Mouse (Mus musculus): ENCODE results near the gene Ces3a.
"Not testable (repeated sequence)": the region's sequence is repeated elsewhere in the genome, so short reads cannot be mapped to it uniquely, and the experiment has no call there.

Gene Ces3a

DNA sequence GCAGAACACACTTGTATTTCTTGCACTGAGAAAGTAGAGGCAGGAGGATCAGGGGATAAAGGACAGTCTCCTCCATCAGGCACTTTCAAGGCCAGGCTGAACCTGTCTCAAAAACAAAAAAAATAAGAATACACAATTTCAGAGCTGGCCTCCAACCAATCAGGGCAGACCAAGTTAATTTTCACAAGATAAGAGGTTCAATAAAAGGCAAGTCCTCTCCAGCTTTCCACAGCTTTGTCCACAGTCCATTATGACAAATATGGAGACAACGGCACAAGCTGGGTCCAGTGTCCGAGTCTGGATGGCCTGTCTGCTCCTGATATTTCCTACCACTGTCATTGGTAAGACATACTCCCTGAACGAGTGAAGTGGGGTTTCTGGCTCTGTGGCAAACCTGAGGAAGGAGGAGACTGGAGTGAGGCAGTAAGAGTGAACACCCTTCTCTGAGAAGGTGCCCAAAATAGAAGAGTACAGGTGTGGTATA lies at the start of gene Ces3a:
TSS of gene Ces3a (plus strand) at position 231 of the 484 bp plus-strand sequence.
- DNase-seq = no peak

DNA sequence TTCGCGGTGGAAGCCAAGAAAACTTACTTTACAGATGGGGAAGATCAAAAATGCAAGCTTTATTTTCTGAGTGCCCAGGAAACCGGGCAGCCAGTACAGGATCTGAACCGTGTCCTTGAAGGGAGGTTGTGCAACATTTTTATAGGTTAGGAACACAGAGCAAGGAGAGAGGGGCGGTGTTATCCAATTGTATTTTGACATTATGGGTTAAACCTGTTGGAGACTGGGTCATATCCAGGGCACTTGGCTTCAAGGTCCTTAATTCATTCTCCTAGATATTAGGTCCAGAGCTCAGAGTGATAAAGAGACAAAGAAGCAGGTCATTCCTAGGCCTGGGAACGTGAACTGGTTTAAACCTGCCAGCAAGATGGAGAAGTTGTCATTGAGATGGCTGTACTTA lies 49.2 kb upstream of the Ces3a start:
- no peak for DNase-seq

DNA sequence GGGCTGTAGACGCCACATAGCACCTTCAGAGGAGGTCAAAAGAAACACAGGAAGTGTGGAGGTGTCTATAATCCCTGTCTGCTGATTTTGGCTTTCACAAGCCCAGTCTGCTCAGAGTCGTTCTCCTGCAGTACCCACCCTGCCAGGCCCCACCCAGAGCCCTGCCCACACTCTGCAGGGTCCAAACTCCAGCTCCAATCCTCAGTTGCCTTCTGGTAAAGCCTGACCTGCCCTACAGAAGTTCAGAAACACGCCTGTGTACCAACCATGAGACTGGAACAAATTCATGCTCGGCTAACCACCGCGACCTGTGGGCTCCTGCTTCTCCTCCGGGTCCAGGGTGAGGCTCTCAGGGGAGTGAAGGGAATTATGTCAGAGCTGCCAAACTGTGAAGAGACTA lies 47.8 kb upstream of the Ces3a start, which contains the start of gene Ces2h:
TSS of gene Ces2h (plus strand) at position 268 of the 400 bp plus-strand sequence.
- DNase-seq = no peak

DNA sequence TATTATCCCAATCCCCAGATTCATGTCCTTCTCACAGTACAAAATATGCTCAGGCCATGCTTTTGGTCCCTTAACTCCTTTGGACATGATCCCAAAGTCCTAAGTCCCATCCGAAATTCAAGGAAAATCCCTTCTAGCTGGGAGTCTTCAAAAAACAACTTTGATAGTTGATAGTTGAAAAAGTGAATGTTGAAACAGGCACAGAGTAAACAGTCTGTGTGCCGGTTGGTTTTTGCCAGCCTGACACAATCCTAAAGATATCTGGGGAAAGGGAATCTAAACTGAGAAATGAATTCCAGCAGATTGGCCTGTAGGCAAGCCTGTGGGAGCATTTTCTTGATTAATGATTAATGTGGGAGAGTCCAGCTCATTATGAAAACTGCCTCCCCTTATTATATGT lies 38.4 kb upstream of the Ces3a start:
- no peak for DNase-seq

DNA sequence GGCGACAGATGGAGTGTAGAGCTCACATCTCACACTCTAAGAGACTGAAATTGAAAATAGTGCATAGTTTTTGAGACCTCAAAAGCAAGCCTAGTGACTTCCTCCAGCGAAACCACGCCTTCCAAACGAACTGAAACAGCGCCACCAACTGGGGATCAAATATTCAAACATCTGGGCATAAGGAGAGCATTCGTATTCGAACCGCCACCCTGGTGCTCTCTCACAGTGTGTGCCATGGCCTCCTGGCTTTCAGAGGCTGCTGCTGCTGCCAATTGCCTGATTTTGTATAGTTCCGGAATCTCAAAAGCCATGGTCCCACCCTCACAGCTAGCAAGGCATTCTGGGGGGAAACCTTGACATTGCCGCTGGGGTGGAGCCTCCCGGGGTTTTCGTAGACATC lies 37.3 kb upstream of the Ces3a start:
- no peak for DNase-seq

DNA sequence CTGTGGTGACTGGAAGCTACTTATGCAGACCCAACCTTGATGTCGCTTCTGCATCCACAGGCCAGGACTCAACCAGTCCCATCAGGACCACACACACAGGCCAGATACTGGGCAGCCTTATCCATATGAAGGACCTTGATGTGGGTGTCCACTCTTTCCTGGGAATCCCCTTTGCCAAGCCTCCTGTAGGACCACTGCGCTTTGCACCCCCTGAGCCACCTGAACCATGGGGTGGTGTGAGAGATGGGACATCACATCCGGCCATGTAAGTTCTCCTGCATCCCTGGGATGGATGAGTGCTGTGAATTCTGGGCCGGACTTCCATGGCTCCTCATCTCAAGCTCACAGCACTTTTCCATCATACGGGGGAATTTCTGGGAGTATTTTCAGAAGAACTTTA lies 34.0 kb upstream of the Ces3a start:
- DNase-seq = no peak

DNA sequence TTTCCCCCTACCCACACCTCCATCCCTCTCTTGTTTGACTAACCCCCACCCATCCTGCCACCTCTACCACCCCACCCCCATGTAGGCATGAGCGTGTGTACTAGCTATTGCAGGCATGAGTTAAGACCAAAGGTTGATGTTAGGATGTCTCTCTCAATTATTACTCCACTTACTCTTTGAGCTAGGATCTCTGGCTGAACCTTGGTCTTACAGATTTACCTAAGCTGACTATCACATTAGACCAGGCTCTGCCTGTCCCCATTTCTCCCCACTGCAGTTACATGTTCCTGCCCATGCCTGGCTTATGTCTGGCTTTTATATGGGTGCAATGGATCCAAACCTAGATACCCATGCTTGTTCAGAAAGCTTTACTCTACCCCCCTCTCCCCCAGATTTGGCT lies 26.4 kb upstream of the Ces3a start:
- no peak for DNase-seq

DNA sequence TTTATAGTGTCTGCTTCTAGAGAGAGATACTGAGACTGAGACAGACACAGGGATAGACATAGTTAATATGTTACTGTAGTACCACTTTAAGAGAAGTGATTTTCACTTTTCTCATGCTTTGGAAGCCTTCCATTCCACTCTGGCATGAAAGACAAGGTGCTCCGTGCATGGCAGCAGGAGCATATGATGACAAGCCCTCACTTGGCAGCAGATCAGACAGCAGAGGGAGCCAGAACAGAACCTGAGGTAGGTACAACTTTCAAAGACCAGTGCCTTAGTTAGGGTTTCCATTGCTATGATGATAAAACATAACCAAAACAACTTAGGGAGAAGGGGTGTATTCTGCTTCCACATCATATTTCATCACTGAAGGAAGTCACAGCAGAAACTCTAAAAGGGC lies 25.3 kb upstream of the Ces3a start:
- peak; percentile 7 for DNase-seq

DNA sequence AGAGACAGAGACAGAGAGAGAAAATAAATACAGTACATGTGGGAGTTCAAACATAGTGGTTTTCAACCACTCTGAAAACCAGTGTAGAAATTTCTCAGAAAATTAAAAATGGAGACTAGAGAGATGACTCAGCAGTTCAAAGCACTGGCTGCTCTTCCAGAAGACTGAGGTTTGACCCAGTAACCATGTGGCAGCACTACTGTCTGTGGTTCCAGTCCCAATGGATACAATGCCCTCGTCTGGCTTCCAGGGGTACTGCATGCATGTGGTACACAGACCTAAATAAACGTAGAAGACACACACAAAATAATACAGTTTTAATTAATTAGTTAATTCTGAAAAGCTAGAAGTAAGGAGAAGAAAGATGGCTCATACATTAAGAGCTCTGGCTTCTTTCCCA lies 23.4 kb upstream of the Ces3a start:
- DNase-seq = no peak

DNA sequence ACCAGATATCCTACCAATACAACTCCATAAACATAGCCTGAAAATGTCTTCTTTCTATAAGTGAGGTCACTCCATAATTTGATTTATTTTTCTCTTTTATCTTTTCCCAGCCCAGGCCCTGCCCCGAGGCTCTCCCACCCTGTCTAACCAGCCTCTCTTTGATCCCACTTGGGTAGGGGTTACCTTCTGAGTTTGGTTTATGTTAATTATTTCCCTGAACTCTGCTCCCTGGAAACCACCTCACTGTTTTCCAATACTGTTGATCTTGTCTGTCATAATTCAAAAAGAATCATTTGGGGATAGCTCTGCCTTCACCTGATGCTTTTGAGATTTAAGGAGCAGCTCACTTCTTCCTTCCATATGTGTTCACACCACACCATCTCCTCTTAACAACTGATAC lies 4.9 kb upstream of the Ces3a start:
- DNase-seq = no peak

DNA sequence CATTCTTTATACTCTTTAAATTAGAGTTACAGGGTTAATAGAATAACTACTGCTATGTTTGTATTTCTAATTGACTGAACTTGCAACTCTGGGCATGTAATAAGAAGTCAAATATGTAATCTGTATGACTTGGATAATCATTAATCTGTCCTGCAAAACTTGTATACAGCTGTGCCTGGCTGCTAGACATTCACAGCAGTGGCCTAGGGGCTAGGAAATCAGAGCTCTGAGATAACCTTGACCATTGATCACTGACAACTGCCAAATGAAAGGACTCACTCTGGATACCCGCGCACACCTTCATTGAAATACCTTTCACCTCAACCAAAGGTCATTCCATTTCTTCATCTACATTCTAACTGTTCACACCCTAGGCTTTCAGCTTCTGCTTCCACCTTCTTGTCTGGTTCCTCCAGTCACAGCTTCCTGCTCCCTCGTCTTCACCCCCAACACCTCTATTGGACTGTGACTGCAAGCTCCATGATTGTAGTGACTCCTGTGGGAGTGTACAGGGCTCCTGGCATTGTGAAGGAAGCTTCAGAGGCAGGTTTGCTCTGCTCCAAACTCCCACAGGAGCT lies 2.5 kb upstream of the Ces3a start:
- DNase-seq = no peak

DNA sequence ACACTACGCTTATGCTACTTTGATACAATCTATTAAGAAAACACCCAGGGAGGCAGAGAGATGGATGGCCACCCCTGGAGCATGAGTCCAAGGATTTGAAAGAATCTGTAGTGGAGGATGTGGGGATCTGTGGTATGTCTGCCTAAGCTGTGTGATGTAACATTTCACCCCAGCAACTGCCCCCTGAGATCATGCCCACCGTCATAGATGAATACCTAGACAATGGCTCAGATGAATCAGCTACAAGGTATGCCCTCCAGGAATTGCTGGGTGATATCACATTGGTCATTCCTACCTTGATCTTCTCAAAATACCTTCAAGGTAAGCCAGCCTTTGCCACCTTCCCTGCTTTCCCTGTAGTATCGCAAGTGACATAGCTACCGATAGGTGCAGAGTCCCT lies 7.8 kb downstream of the Ces3a start:
- no peak for DNase-seq

DNA sequence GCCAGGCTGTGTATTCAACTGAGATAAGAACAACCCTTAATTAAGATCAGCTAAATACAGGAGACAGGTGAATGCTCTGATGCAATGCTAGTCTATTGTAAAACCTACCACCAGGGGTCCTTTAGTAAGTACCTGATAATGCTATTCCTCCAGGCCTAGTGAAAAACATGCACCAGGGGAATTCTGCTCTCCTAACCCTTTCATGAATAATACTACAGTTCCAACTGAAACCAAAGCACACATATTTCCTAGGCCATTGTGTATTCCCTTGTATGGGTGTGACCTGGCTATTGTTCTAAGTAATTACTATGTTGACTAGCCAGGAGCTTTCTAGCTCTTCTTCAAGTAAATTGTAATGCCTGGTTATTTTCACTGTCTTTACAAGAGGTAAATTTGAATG lies 11.7 kb downstream of the Ces3a start:
- DNase-seq = no peak

DNA sequence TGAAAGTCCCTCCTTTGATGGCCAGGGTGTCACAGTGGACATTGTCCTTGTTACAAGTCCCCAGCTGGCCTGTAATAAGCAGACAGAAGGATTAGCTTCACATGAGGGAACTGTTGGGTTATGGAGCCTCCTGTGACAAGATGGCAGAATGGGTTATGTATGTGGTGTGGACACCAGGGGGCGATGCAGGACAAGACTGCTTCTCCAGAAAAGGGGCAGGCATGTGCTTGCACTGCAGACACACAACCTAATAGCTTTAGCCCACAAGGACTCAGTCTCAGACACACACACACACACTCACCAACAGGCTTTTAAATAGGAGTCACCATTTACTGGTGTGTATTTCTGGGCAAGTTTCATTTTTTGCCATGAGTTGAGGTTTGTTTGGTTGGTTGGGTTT lies 18.4 kb downstream of the Ces3a start:
- peak; percentile 9 to 12 for DNase-seq

DNA sequence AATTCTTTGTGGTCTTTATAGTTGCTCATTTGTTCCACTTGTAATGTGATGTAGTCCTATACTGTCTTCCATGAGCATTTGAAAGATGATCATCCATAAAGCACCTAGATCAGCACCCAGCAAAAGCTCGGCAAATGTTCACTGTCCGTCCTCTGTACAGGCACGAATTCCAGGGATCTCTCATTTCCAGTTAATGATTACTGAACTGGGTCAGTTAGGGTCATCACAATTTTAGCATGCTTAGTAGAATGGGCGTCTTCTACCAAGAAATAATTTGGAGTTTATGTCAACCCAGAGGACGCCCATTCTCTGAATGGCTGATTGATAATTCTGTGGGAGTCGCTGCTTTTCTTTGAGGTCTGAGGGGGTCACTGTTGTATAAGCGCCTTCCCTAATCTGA lies 19.5 kb downstream of the Ces3a start:
- not testable (repeated sequence) for DNase-seq

DNA sequence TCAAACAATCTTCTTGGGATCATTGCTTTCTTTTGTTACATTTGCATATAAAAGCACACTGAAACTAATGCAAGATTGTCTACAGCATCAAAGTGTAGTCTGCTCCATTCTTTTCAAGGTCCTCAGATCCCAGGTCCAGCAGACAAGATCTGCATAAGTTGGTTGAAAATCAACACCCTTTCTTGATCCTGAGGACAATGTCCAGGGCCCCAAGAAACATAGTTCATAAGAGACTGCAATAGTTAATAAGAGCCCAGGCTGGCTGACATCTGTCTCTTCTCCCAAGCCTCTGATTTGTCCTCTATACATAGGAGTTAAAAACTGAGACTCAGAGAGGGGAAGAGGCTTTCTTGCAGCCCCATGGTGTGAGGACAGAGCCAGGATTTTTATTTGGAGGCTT lies 20.6 kb downstream of the Ces3a start:
- no peak for DNase-seq

DNA sequence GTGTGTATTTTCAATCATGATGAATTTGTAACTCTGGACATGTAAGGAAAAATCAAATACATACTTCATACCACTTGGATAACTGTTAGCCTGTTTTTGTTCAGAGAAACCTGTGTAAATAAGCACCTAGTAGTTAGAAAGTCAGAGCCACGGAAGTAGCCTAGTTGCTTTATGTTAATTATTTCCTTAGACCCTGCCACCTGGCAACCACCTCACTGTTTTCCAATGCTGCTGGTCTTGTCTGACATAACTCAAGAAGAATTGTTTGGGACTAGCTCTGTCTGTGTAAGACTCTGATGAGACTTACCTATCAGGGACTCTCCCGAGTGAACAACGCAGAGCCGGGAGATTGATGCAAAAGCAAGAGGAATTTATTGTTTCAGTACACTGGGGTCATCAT lies 28.2 kb downstream of the Ces3a start:
- no peak for DNase-seq

DNA sequence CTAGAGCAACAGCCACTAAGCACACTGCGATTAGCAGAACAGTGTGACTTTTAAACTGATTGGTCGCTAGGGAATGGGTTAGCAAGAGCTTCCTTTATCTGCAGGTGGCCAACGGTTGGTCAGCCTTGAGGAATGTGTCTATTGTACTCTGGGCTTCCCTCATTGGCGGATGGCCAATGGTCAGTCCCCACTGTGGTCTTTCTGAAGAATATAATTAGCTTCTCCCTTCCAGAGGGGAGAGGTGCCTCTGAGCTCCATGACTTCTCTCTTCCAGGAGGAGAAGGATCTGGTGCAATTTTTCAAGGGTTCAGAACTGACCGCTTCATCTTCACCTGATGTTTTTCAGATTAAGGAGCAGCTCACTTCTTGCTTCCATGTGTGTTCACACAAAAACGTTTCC lies 28.7 kb downstream of the Ces3a start:
- DNase-seq = no peak

DNA sequence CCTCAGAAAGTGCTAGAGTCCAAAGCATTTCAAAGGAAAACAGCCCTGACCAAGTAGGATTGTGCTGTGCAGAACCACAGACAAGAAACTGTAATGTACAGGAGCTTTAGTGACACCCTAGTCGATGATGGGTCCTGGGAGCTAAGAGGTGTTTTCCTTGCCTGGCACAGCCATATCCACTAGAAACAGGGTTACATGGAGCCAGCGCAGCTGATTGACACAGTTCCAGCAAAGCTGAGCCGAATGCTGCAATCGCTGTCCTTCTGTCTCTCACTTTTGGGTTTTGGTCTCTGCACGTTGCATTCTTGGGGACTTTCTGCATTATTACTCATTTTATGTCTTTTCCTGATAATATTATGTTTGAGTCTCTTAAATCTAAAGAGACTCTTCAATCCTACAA lies 30.2 kb downstream of the Ces3a start:
- no peak for DNase-seq

DNA sequence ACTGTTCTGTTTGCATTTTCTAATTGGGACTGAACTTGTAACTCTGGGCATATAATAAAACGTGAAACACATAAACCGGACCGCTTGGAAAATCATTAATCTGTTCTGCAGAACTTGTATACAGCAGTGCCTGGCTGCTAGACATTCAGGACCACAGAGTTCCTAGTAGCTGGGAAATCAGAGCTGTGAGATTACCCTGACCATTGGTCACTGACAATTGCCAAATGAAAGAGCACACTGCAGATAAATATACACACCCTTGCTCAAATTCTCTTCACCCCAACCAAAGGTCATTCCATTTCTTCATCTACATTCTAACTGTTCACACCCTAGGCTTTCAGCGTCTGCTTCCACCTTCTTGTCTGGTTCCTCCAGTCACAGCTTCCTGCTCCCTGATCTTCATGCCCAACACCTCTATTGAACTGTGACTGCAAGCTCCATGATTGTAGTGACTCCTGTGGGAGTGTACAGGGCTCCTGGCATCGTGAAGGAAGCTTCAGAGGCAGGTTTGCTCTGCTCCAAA lies 32.5 kb downstream of the Ces3a start:
- DNase-seq = no peak

DNA sequence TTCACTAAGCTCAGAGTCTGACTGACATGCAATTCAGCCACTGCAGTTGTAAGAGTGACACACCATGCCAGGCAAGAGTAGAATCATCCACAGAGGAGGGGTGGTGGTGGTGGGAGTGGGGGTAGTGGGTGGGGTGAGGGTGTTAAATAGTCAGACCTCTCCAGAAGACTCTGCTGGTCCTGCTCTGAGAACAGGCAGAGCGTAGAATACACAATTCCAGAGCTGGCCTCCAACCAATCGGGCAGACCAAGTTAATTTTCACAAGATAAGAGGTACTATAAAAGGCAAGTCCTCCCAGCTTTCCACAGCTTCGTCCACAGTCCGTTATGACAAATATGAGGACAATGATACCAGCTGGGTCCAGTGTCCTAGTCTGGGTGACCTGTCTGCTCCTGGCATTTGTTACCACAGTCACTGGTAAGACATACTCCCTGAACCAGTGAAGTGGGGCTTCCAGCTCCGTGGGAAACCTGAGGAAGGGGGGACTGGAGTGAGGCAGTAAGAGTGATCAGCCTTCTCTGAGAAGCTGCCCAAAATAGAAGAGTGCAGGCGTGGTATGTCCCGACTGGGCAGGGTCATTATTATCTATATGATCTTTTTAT lies 35.1 kb downstream of the Ces3a start, which contains the start of gene Ces3b:
TSS of gene Ces3b (plus strand) at position 305 of the 602 bp plus-strand sequence.
- DNase-seq = no peak

DNA sequence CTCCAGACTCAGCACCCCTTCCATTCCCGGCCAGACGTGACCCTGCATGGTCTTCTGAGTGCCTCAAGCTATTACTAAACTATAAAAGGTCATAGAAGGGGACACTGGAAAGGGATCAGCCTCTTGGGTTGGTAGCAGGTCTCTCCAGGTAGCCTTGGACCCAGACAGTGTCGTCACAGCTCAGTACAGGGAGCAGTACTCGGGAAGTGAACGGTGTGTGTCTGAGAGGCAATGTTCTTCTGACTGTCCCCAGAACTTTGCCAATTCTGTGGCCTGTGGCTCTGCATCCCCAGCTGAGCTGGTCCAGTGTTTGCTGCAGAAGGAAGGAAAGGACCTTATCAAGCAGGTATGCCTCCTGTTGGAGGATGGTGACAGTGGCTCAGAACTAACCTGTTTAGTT lies 39.8 kb downstream of the Ces3a start:
- DNase-seq = not testable (repeated sequence)

DNA sequence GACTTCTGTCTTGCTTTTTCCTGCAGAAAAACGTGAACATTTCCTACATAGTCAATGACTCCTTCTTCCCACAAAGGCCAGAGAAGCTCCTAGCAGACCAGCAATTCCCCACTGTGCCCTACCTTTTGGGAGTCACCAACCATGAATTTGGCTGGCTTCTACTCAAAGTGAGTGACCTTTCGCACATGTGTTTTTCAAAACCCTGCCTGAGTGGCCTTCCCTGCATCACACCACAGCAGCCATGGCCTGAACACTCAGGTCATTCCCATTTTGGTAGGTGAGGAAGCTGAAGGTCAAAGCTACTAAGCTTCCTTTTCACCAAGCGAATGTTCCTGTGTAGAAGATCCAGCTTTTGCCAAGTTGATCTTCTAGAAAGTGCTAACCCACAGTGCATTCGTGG lies 40.2 kb downstream of the Ces3a start:
- no peak for DNase-seq

DNA sequence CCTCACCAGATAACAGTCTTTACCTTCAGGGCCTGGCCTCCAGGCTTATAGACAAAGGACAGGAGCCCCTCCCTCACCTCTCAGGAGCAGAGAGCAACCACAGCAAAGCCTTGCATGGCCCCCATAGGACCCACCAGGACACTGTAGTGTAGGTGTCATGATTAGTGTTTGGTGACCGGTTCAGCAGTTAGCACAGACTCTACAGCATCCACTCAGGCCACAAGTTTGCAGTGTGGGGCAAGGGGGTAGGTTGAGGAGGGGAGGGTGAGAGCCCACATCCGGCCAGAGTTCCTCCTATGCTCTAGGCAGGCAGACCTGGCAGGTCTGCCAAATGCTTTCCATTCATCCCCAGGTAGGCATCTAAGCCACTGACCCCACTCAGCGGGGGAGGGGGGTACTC lies 45.6 kb downstream of the Ces3a start:
- DNase-seq = no peak

All from cerebellum, adult 18-20 months (tissue).